In genomic region chr14:122474041-122474890, GRCm38 (mm10) we compare ENCODE assay signal across 9 mouse cellular contexts. TPM values are rescaled to one million over a fixed set of nuclear protein-coding genes. Genes with fewer than 3 reads are reported as not detected.
DNase-seq lines count a peak whose midpoint lies in the region; ATAC-seq lines count a peak whose summit lies in the region.
"Had no signal": no experiment of that assay in that cellular context is flagged by ENCODE, and none has a peak within 500 bp of the region (broad histone marks: within the 10 kb centered on the region; RNA-seq: fewer than 3 reads in every experiment).

No protein-coding gene starts in this region.

- H3K27ac ChIP-seq in heart, embryonic 15.5 days, result no peak overlapping the region
- H3K27ac ChIP-seq in hindbrain, embryonic 16.5 days (ENCODE audit: low read depth, low read length), result peak overlapping the region; percentile 94
- peak overlapping the region; percentile 91 for H3K27ac ChIP-seq in midbrain, embryonic 16.5 days (ENCODE audit: low read length)

- peaks cover 32% of the 10 kb centered on the region for H3K4me1 ChIP-seq in heart, embryonic 15.5 days (replicated peaks)
- peaks cover 5% of the 10 kb centered on the region; the same call in 1 of the 2 replicates for H3K4me1 ChIP-seq in hindbrain, embryonic 16.5 days (ENCODE audit: control insufficient read depth, insufficient read depth, low read depth, low read length)
- peaks cover 9% of the 10 kb centered on the region; the same call in 1 of the 2 replicates for H3K4me1 ChIP-seq in midbrain, embryonic 16.5 days (ENCODE audit: control insufficient read depth, insufficient read depth, low read length)

- no peaks in the 10 kb centered on the region for H3K36me3 ChIP-seq in heart, embryonic 15.5 days
- H3K36me3 ChIP-seq in hindbrain, embryonic 16.5 days (ENCODE audit: control insufficient read depth, insufficient read depth, low read length), result no peaks in the 10 kb centered on the region
- no peaks in the 10 kb centered on the region for H3K36me3 ChIP-seq in midbrain, embryonic 16.5 days (ENCODE audit: control insufficient read depth, insufficient read depth, low read length)

- H3K27me3 ChIP-seq in heart, embryonic 15.5 days, result peaks cover 98% of the 10 kb centered on the region
- peaks cover 8% of the 10 kb centered on the region for H3K27me3 ChIP-seq in hindbrain, embryonic 16.5 days (replicated peaks; ENCODE audit: control insufficient read depth, insufficient read depth, low read length)
- H3K27me3 ChIP-seq in midbrain, embryonic 16.5 days (ENCODE audit: control insufficient read depth, insufficient read depth, low read depth, low read length), result peaks cover 3% of the 10 kb centered on the region

- WGBS in heart, embryonic 15.5 days, result under 1% methylated on average over 56 of the region's 57 CpGs
- under 1% methylated on average over 57 of the region's 57 CpGs for WGBS in hindbrain, embryonic 16.5 days
- WGBS in midbrain, embryonic 16.5 days, result under 1% methylated on average over 56 of the region's 57 CpGs

- no peak overlapping the region for H3K9ac ChIP-seq in heart, embryonic 15.5 days
- H3K9ac ChIP-seq in hindbrain, embryonic 16.5 days (ENCODE audit: low read depth, low read length), result peak overlapping the region; percentile 82
- H3K9ac ChIP-seq in midbrain, embryonic 16.5 days (ENCODE audit: low read depth, low read length), result peak overlapping the region; percentile 54

- no peak for DNase-seq in heart, adult 8-10 months (ENCODE audit: low spot score)
- peak; percentile 70 for DNase-seq in MN1 (ENCODE audit: low spot score)
- DNase-seq in embryo, embryonic 10 days (ENCODE audit: low spot score), result peak; percentile 90
- DNase-seq in gastrocnemius, adult 18-20 months (ENCODE audit: low spot score), result no peak
- DNase-seq in frontal cortex, adult 2 months (ENCODE audit: extremely low spot score in 1 of 2, low spot score in 1 of 2), result no peak

- H3K4me3 ChIP-seq in heart, embryonic 15.5 days, result peak overlapping the region; percentile 53
- peak overlapping the region; percentile 57 for H3K4me3 ChIP-seq in hindbrain, embryonic 16.5 days (ENCODE audit: low read length)
- peak overlapping the region; percentile 53 for H3K4me3 ChIP-seq in midbrain, embryonic 16.5 days (ENCODE audit: low read depth, low read length)

- H3K9me3 ChIP-seq in heart, embryonic 15.5 days (replicated peaks), result no peaks in the 10 kb centered on the region
- no peaks in the 10 kb centered on the region for H3K9me3 ChIP-seq in hindbrain, embryonic 16.5 days (ENCODE audit: control insufficient read depth, low read length)
- H3K9me3 ChIP-seq in midbrain, embryonic 16.5 days (replicated peaks; ENCODE audit: control insufficient read depth, low read length, poor library complexity, severe bottlenecking), result no peaks in the 10 kb centered on the region

- H3K4me2 ChIP-seq in heart, embryonic 15.5 days, result peak overlapping the region; percentile 82
- H3K4me2 ChIP-seq in hindbrain, embryonic 16.5 days (ENCODE audit: low read length), result peak overlapping the region; percentile 56
- peak overlapping the region; percentile 44 for H3K4me2 ChIP-seq in midbrain, embryonic 16.5 days (ENCODE audit: low read length)

- peak; percentile 45; the same call in 1 of the 2 replicates for ATAC-seq in heart, embryonic 15.5 days (replicated peaks; ENCODE audit: insufficient number of reproducible peaks, insufficient read depth, low FRiP score, low read depth)
- ATAC-seq in hindbrain, embryonic 16.5 days, result peak; percentile 86
- ATAC-seq in midbrain, embryonic 16.5 days, result peak; percentile 82

RNA-seq across cellular contexts. Expression of gene Zic2, which starts 1.0 kb away (rescaled TPM):
- polyA plus RNA-seq in heart, embryonic 15.5 days (2015; fragmentation: Nextera tagmentation; extraction: Ambion mirVana), result not detected in 2 replicates
- total RNA-seq in heart, adult 8-10 months (2022), result under 1 TPM in 1 of 4 experiments, not detected in 3; 0.11 TPM
- polyA plus RNA-seq in hindbrain, embryonic 16.5 days (2015; fragmentation: Nextera tagmentation; extraction: Ambion mirVana), result 7.3 and 7.8 TPM in 2 replicates
- 6.3 and 15.2 TPM in 2 replicates for polyA plus RNA-seq in midbrain, embryonic 16.5 days (2015; fragmentation: Nextera tagmentation; extraction: Ambion mirVana)
- total RNA-seq in gastrocnemius, adult 18-20 months (2021), result not detected
- polyA plus RNA-seq in frontal cortex, adult 2 months (2012; rRNA removed), result 21.3 and 21.5 TPM in 2 replicates

RNA-seq across cellular contexts. Expression of gene Zic5, which starts 8.8 kb away (rescaled TPM):
- polyA plus RNA-seq in heart, embryonic 15.5 days (2015; fragmentation: Nextera tagmentation; extraction: Ambion mirVana), result 0.06 and 0.14 TPM in 2 replicates
- not detected for total RNA-seq in heart, adult 8-10 months (2022)
- polyA plus RNA-seq in hindbrain, embryonic 16.5 days (2015; fragmentation: Nextera tagmentation; extraction: Ambion mirVana), result 14.9 and 15.2 TPM in 2 replicates
- polyA plus RNA-seq in midbrain, embryonic 16.5 days (2015; fragmentation: Nextera tagmentation; extraction: Ambion mirVana), result 9.5 and 29.0 TPM in 2 replicates
- not detected for total RNA-seq in gastrocnemius, adult 18-20 months (2021)
- 2.9 and 3.4 TPM in 2 replicates for polyA plus RNA-seq in frontal cortex, adult 2 months (2012; rRNA removed)

RNA-seq across cellular contexts. Expression of gene Gm10837, which starts 16.1 kb away (rescaled TPM):
- polyA plus RNA-seq in heart, embryonic 15.5 days (2015; fragmentation: Nextera tagmentation; extraction: Ambion mirVana), result not detected in 2 replicates
- total RNA-seq in heart, adult 8-10 months (2022), result not detected
- polyA plus RNA-seq in hindbrain, embryonic 16.5 days (2015; fragmentation: Nextera tagmentation; extraction: Ambion mirVana), result 0.80 and 0.84 TPM in 2 replicates
- polyA plus RNA-seq in midbrain, embryonic 16.5 days (2015; fragmentation: Nextera tagmentation; extraction: Ambion mirVana), result 0.19 and 0.93 TPM in 2 replicates
- not detected for total RNA-seq in gastrocnemius, adult 18-20 months (2021)
- not detected in 2 replicates for polyA plus RNA-seq in frontal cortex, adult 2 months (2012; rRNA removed)
- total RNA-seq: left cerebral cortex, postnatal 10 days had no signal

RNA-seq across cellular contexts. Expression of gene Gm5089, which starts 23.4 kb away (rescaled TPM):
- polyA plus RNA-seq in heart, embryonic 15.5 days (2015; fragmentation: Nextera tagmentation; extraction: Ambion mirVana), result not detected in 2 replicates
- not detected for total RNA-seq in heart, adult 8-10 months (2022)
- 1.8 and 2.1 TPM in 2 replicates for polyA plus RNA-seq in hindbrain, embryonic 16.5 days (2015; fragmentation: Nextera tagmentation; extraction: Ambion mirVana)
- 0.82 and 1.4 TPM in 2 replicates for polyA plus RNA-seq in midbrain, embryonic 16.5 days (2015; fragmentation: Nextera tagmentation; extraction: Ambion mirVana)
- total RNA-seq in gastrocnemius, adult 18-20 months (2021), result not detected
- 0.06 and 0.10 TPM in 2 replicates for polyA plus RNA-seq in frontal cortex, adult 2 months (2012; rRNA removed)

RNA-seq across cellular contexts. Expression of gene Pcca, which starts 59.9 kb away (rescaled TPM):
- 26.4 and 29.2 TPM in 2 replicates for polyA plus RNA-seq in heart, embryonic 15.5 days (2015; fragmentation: Nextera tagmentation; extraction: Ambion mirVana)
- 100 to 1,000 TPM in 3 of 4 experiments, 10 to 100 TPM in 1; 88.8 to 117 (median 110) TPM for total RNA-seq in heart, adult 8-10 months (2022)
- polyA plus RNA-seq in hindbrain, embryonic 16.5 days (2015; fragmentation: Nextera tagmentation; extraction: Ambion mirVana), result 31.1 and 33.3 TPM in 2 replicates
- 25.9 and 38.5 TPM in 2 replicates for polyA plus RNA-seq in midbrain, embryonic 16.5 days (2015; fragmentation: Nextera tagmentation; extraction: Ambion mirVana)
- total RNA-seq in gastrocnemius, adult 18-20 months (2021), result 10 to 100 TPM; 52.4 to 56.0 TPM
- 32.0 and 34.8 TPM in 2 replicates for polyA plus RNA-seq in frontal cortex, adult 2 months (2012; rRNA removed)

Comparison
In these comparisons a context has a peak if more than half of its experiments do, and no peak if none do; other contexts are left out.
1. DNase-seq: peak in MN1 (single experiment) and embryo, embryonic 10 days (single experiment); none in heart, adult 8-10 months (single experiment), gastrocnemius, adult 18-20 months (single experiment) and frontal cortex, adult 2 months (0 of 2).
2. Peak in every context shown above with its lines, with median percentiles within 50 percentile points of each other: ATAC-seq, H3K4me2 ChIP-seq and H3K4me3 ChIP-seq.